Comparison of ENCODE assay signal across 10 mouse cellular contexts in the genomic region with DNA sequence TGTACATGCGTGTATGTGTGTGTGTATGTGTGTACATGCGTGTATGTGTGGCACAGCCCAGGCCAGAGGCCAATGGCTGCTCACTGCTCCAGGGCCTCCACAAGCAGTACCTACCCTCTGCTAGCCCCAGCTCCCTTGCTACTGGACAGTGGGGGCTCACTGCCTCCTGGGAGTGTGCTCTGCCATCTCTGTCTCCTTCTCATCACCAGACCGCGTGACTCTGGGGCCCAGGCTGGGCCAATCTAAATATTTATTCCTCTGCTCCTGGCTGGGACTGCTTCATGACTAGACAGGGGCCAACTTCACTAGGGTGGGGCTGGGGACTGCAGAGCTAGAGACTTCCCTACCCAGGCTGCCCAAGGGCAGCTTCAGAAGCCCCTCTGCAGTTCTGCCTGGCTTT. TPM values are rescaled to one million over a fixed set of nuclear protein-coding genes. Genes with fewer than 3 reads are reported as not detected.
DNase-seq lines count a peak whose midpoint lies in the region; ATAC-seq and TF ChIP-seq lines count a peak whose summit lies in the region.
"Had no signal": no experiment of that assay in that cellular context is flagged by ENCODE, and none has a peak within 500 bp of the region (broad histone marks: within the 10 kb centered on the region; RNA-seq: fewer than 3 reads in every experiment).

No protein-coding gene starts in this region.

- 0 out of 2 replicates have a peak overlapping the region, but pooled peaks have one; percentile 24 for H3K27ac ChIP-seq in neural tube, embryonic 11.5 days (ENCODE audit: low read depth, low read length)
- peak overlapping the region; percentile 48 to 62; a peak in 2 of 4 replicates for H3K27ac ChIP-seq in heart, embryonic 14.5 days (replicated peaks in 1 of 2; ENCODE audit: control insufficient read depth in 1 of 2, insufficient read depth in 1 of 2, low read depth in 2 of 2, low read length in 2 of 2)
- H3K27ac ChIP-seq in liver, embryonic 12.5 days = peak overlapping the region; percentile 95
- H3K27ac ChIP-seq in stomach, postnatal 0 days (replicated peaks) = peak overlapping the region; percentile 88

- no peak for TF ChIP-seq EP300 in stomach, postnatal 0 days (optimal IDR thresholded peaks at IDR 0.05)

- no peak for TF ChIP-seq CTCF in stomach, postnatal 0 days (IDR thresholded peaks at IDR 0.05; ENCODE audit: low read depth)

- H3K9me3 ChIP-seq in neural tube, embryonic 11.5 days (ENCODE audit: control insufficient read depth, low read length) = no peaks in the 10 kb centered on the region
- no peaks in the 10 kb centered on the region for H3K9me3 ChIP-seq in heart, embryonic 14.5 days (ENCODE audit: control insufficient read depth, low read length)
- no peaks in the 10 kb centered on the region for H3K9me3 ChIP-seq in liver, embryonic 12.5 days (replicated peaks)
- H3K9me3 ChIP-seq in stomach, postnatal 0 days (ENCODE audit: control insufficient read depth, low read length) = no peaks in the 10 kb centered on the region

- 65% methylated on average over 4 of the region's 4 CpGs for WGBS in neural tube, embryonic 11.5 days
- 53% methylated on average over 4 of the region's 4 CpGs for WGBS in heart, embryonic 14.5 days
- WGBS in liver, embryonic 12.5 days (ENCODE audit: insufficient replicate concordance) = 70% methylated on average over 4 of the region's 4 CpGs
- 39% methylated on average over 4 of the region's 4 CpGs for WGBS in stomach, postnatal 0 days

- DNase-seq in neural tube, embryonic 11.5 days (ENCODE audit: low spot score) = no peak
- no peak for DNase-seq in neural tube, embryonic 10.5 days (ENCODE audit: extremely low spot score, low spot score)
- DNase-seq in stomach, postnatal 0 days (ENCODE audit: low spot score) = peak; percentile 45
- DNase-seq in thymus, postnatal 4 days = no peak
- no peak for DNase-seq in embryo, embryonic 11 days
- DNase-seq in frontal cortex, postnatal 10 days (ENCODE audit: low spot score in 2 of 2) = no peak

- H3K4me3 ChIP-seq in neural tube, embryonic 11.5 days (ENCODE audit: low read depth, low read length) = no peak overlapping the region
- no peak overlapping the region for H3K4me3 ChIP-seq in heart, embryonic 14.5 days (ENCODE audit: control insufficient read depth in 1 of 2, insufficient read depth in 1 of 2, low read depth in 1 of 2, low read length in 2 of 2)
- no peak overlapping the region for H3K4me3 ChIP-seq in liver, embryonic 12.5 days
- H3K4me3 ChIP-seq in stomach, postnatal 0 days (ENCODE audit: low read depth, low read length) = no peak overlapping the region
- H3K4me3 ChIP-seq: myocyte had no signal

- H3K4me2 ChIP-seq in neural tube, embryonic 11.5 days (ENCODE audit: low read depth) = no peak overlapping the region
- H3K4me2 ChIP-seq in heart, embryonic 14.5 days (ENCODE audit: low read length) = 0 out of 2 replicates have a peak overlapping the region, but pooled peaks have one; percentile 12
- peak overlapping the region; percentile 19; the same call in 1 of the 2 replicates for H3K4me2 ChIP-seq in liver, embryonic 12.5 days
- H3K4me2 ChIP-seq in stomach, postnatal 0 days (replicated peaks; ENCODE audit: low read depth) = peak overlapping the region; percentile 23; the same call in 1 of the 2 replicates

- peaks cover 10% of the 10 kb centered on the region for H3K4me1 ChIP-seq in neural tube, embryonic 11.5 days (ENCODE audit: control insufficient read depth, insufficient read depth, low read length)
- peaks cover 45 to 66% of the 10 kb centered on the region in 2 experiments for H3K4me1 ChIP-seq in heart, embryonic 14.5 days (ENCODE audit: control insufficient read depth in 2 of 2, insufficient read depth in 2 of 2, low read length in 2 of 2)
- H3K4me1 ChIP-seq in liver, embryonic 12.5 days = peaks cover 99% of the 10 kb centered on the region
- peaks cover 15% of the 10 kb centered on the region; the same call in 1 of the 2 replicates for H3K4me1 ChIP-seq in stomach, postnatal 0 days (replicated peaks; ENCODE audit: control insufficient read depth, insufficient read depth)

- no peaks in the 10 kb centered on the region for H3K27me3 ChIP-seq in neural tube, embryonic 11.5 days (ENCODE audit: control insufficient read depth, insufficient read depth, low read length)
- no peaks in the 10 kb centered on the region for H3K27me3 ChIP-seq in heart, embryonic 14.5 days (ENCODE audit: control insufficient read depth, insufficient read depth, low read length)
- H3K27me3 ChIP-seq in liver, embryonic 12.5 days (replicated peaks) = no peaks in the 10 kb centered on the region
- H3K27me3 ChIP-seq in stomach, postnatal 0 days (ENCODE audit: control insufficient read depth, insufficient read depth, low read length) = no peaks in the 10 kb centered on the region

- H3K9ac ChIP-seq in neural tube, embryonic 11.5 days (ENCODE audit: low read length) = no peak overlapping the region
- H3K9ac ChIP-seq in heart, embryonic 14.5 days (ENCODE audit: low read length) = peak overlapping the region; percentile 6; the same call in 1 of the 2 replicates
- peak overlapping the region; percentile 44 for H3K9ac ChIP-seq in liver, embryonic 12.5 days
- peak overlapping the region; percentile 27; the same call in 1 of the 2 replicates for H3K9ac ChIP-seq in stomach, postnatal 0 days (ENCODE audit: low read length)

- no peaks in the 10 kb centered on the region for H3K36me3 ChIP-seq in neural tube, embryonic 11.5 days (ENCODE audit: control insufficient read depth, insufficient read depth, low read length)
- H3K36me3 ChIP-seq in heart, embryonic 14.5 days (ENCODE audit: control insufficient read depth, insufficient read depth, low read length) = 0 out of 2 replicates have a peak, but pooled peaks cover 2% of the 10 kb centered on the region
- peaks cover 79% of the 10 kb centered on the region for H3K36me3 ChIP-seq in liver, embryonic 12.5 days
- H3K36me3 ChIP-seq in stomach, postnatal 0 days (ENCODE audit: control insufficient read depth, insufficient read depth, low read length) = no peaks in the 10 kb centered on the region

- ATAC-seq in neural tube, embryonic 11.5 days (ENCODE audit: insufficient read depth, low FRiP score, low TSS enrichment) = no peak
- ATAC-seq in heart, embryonic 14.5 days (ENCODE audit: insufficient number of reproducible peaks, insufficient read depth, low FRiP score, low read depth) = peak; percentile 70
- ATAC-seq in liver, embryonic 12.5 days = no peak
- ATAC-seq in stomach, postnatal 0 days (ENCODE audit: low FRiP score, low TSS enrichment) = peak; percentile 76
- ATAC-seq: forebrain, embryonic 16.5 days had no signal

RNA-seq across cellular contexts. Expression of a gene that starts 7.9 kb away (rescaled TPM):
- polyA plus RNA-seq in neural tube, embryonic 11.5 days (2014; fragmentation: Nextera tagmentation; extraction: Ambion mirVana) = 67.3 and 67.9 TPM in 2 replicates
- 39.6 and 41.2 TPM in 2 replicates for polyA plus RNA-seq in heart, embryonic 14.5 days (2014; fragmentation: Nextera tagmentation; extraction: Ambion mirVana)
- polyA plus RNA-seq in liver, embryonic 12.5 days (2016; fragmentation: Nextera tagmentation; extraction: Ambion mirVana) = 37.8 and 44.1 TPM in 2 replicates
- 30.9 and 31.9 TPM in 2 replicates for polyA plus RNA-seq in stomach, postnatal 0 days (2015; fragmentation: Nextera tagmentation; extraction: Ambion mirVana)

RNA-seq across cellular contexts. Expression of a gene that starts 21.6 kb away (rescaled TPM):
- polyA plus RNA-seq in neural tube, embryonic 11.5 days (2014; fragmentation: Nextera tagmentation; extraction: Ambion mirVana) = not detected in 2 replicates
- 0.12 TPM in 1 of 2 replicates, not detected in the other for polyA plus RNA-seq in heart, embryonic 14.5 days (2014; fragmentation: Nextera tagmentation; extraction: Ambion mirVana)
- not detected in 2 replicates for polyA plus RNA-seq in liver, embryonic 12.5 days (2016; fragmentation: Nextera tagmentation; extraction: Ambion mirVana)
- polyA plus RNA-seq in stomach, postnatal 0 days (2015; fragmentation: Nextera tagmentation; extraction: Ambion mirVana) = 1.7 and 2.5 TPM in 2 replicates
- polyA plus RNA-seq: forebrain, embryonic 16.5 days; myocyte had no signal

Comparison
In these comparisons a context has a peak if more than half of its experiments do, and no peak if none do; other contexts are left out.
1. ATAC-seq: peak in heart, embryonic 14.5 days (single experiment) and stomach, postnatal 0 days (single experiment); none in neural tube, embryonic 11.5 days (single experiment) and liver, embryonic 12.5 days (single experiment).
2. H3K27ac ChIP-seq: peak in every context shown above with its lines; median percentile 95 in liver, embryonic 12.5 days; 88 in stomach, postnatal 0 days; 55 in heart, embryonic 14.5 days; 24 in neural tube, embryonic 11.5 days.